Mouse (Mus musculus) embryonic facial prominence, embryonic 13.5 days (tissue): Measurements from ENCODE around the gene Wdr24. TPM values are rescaled to one million over a fixed set of nuclear protein-coding genes. Genes with fewer than 3 reads are reported as not detected.
A peak's percentile ranks its signal among the peaks of the same experiment; 100 is the strongest.
"Not testable (repeated sequence)": the region's sequence is repeated elsewhere in the genome, so short reads cannot be mapped to it uniquely, and the experiment has no call there.

Experiments used
- ATAC-seq: fragments of 200-750 bp; cut with Nextera tagmentation; 2 replicates; pipeline ENCODE4 v1.8.0; 2017; ENCODE audit warnings: low read depth; ENCODE audit not compliant: insufficient number of reproducible peaks, insufficient read depth, low FRiP score, low TSS enrichment
- H3K27ac ChIP-seq: fragments of 300-500 bp; sonication (generic); 2 replicates; pipeline ENCODE4 v1.5.1; 2015; ENCODE audit warnings: moderate library complexity, mild to moderate bottlenecking, inconsistent platforms
- H3K27me3 ChIP-seq: fragments of 300-500 bp; sonication (generic); 2 replicates; pipeline ENCODE4 v1.6.1; 2015; ENCODE audit warnings: mild to moderate bottlenecking, inconsistent platforms
- H3K36me3 ChIP-seq: fragments of 300-500 bp; sonication (generic); 2 replicates; pipeline ENCODE4 v1.6.1; 2015; ENCODE audit warnings: mild to moderate bottlenecking, inconsistent platforms
- H3K4me1 ChIP-seq: fragments of 300-500 bp; sonication (generic); 2 replicates; pipeline ENCODE4 v1.6.1; 2015; ENCODE audit warnings: inconsistent platforms
- H3K4me2 ChIP-seq: fragments of 300-500 bp; sonication (generic); 2 replicates; pipeline ENCODE4 v1.6.1; 2015; ENCODE audit warnings: moderate library complexity, mild to moderate bottlenecking, inconsistent platforms
- H3K4me3 ChIP-seq: fragments of 300-500 bp; sonication (generic); 2 replicates; pipeline ENCODE4 v1.5.1; 2015; ENCODE audit warnings: mild to moderate bottlenecking, inconsistent platforms
- H3K9ac ChIP-seq: fragments of 300-500 bp; sonication (generic); 2 replicates; pipeline ENCODE4 v1.6.1; 2015; ENCODE audit warnings: mild to moderate bottlenecking, inconsistent platforms
- H3K9me3 ChIP-seq: fragments of 300-500 bp; sonication (generic); 2 replicates; pipeline ENCODE4 v1.6.1; 2016; ENCODE audit warnings: inconsistent platforms
- WGBS: fragments of 180-500 bp; shearing (Covaris S2); methylation state at CpG from one replicate; pipeline ENCODE4 v1.1.7; 2015; ENCODE audit warnings: mixed read lengths; 5-methylcytosine and 5-hydroxymethylcytosine counted together
- polyA plus RNA-seq: library from polyadenylated mRNA; unstranded; fragments of >200 nt; fragmentation: Nextera tagmentation; extraction: Ambion mirVana; gene quantifications from 2 replicates; pipeline ENCODE4 v1.2.1, GENCODE M21; 2015

The Wdr24 gene
- polyA plus RNA-seq, 1 experiment from 2014 or later = 30.0 TPM

GRCm38 (mm10) chr17:25865288-25865687 is 41.9 kb downstream of the Wdr24 start:
- Histone ChIP-seq H3K4me2 (no peak overlapping the region), H3K9ac (no peak overlapping the region), H3K36me3 (no peaks in the 10 kb centered on the region), H3K27ac (no peak overlapping the region), H3K9me3 (no peaks in the 10 kb centered on the region), H3K27me3 (no peaks in the 10 kb centered on the region), H3K4me1 (peaks cover 27% of the 10 kb centered on the region), H3K4me3 (no peak overlapping the region)
- 88% methylated on average over 11 of the region's 11 CpGs for WGBS
- ATAC-seq = no peak

DNA sequence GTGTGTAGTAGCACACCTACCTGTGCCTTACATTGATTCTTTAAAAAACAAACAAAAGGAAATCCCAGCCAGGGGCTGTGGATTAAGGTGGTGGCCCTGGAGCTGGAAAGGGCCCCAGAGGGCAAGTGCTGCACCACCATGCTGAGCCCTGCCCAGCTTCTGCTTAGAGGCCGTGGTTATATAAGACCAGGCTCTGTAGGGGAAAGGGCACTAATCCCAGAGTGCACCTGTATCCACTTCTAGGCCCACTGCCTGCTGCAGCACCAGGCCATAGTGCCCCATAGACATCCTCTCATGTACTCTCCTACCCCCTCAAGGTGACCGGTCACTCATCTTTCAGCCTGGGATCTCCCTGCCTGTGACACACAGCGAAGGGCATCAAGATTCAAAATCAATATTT is 42.7 kb downstream of the Wdr24 start:
- no peak overlapping the region for H3K9ac ChIP-seq
- no peaks in the 10 kb centered on the region for H3K27me3 ChIP-seq
- no peak for ATAC-seq
- H3K4me3 ChIP-seq = no peak overlapping the region
- 89% methylated on average over 3 of the region's 3 CpGs for WGBS
- no peaks in the 10 kb centered on the region for H3K36me3 ChIP-seq
- H3K4me2 ChIP-seq = no peak overlapping the region
- H3K4me1 ChIP-seq = peaks cover 20% of the 10 kb centered on the region
- no peaks in the 10 kb centered on the region for H3K9me3 ChIP-seq
- no peak overlapping the region for H3K27ac ChIP-seq

DNA sequence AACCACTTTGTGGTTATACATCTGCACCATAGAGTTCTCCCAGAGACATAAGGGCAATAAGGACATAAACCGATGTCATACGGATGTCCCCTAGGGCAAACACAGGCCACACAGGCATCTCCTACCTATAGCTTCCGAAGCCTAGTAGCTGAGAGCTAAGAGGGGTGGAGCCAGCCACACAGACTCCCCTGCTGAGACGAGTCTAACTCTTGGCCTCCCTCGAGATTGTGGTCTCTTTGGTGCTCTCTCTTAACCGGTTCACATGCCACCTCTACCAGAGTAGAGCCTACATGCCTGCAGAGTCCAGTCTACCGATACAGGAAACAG is 44.0 kb downstream of the Wdr24 start:
- peak overlapping the region; percentile 73 for H3K9ac ChIP-seq
- 12% methylated on average over 7 of the region's 7 CpGs for WGBS

DNA sequence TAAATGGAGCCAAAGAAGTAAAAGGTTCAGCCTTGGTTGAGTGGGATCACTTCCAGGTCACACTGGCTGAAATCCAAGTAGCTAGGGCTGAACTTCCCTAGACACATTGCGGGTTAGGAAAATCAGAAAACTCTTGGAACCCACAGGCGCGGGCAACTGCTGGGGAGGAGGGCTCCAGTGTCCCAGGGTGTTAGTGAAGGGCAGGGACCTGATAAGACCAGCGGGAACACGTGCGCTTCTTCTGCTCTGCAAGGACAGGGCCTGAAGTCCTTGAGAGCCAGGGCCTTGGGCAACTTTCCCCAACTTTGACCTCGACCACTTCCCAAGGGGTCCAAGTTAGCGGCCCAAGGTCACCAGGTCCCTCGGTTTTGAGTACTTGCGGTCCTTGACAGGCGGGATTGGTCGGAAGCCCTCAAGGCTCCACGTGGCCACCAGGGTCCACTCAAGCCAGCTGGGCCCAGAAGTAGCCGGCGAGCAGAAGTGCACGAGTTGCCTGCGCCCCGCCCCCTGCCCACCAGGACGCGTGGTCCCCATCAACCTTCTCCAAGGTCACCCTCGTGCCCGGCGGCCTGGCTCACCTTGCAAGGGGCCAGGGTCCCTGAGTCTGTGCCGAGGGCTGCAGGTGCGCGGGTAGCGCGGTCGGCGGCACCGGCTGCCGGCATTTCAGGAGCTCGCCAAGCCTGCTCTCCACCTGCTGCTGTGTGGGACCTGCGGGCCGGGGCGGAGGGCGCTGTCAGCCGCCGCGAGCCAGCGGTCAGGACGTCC is 44.6 kb downstream of the Wdr24 start:
- Histone ChIP-seq H3K4me3 (peak overlapping the region; percentile 68), H3K27me3 (no peaks in the 10 kb centered on the region), H3K4me1 (peaks cover 15% of the 10 kb centered on the region), H3K36me3 (no peaks in the 10 kb centered on the region), H3K27ac (no peak overlapping the region), H3K9me3 (no peaks in the 10 kb centered on the region), H3K9ac (peak overlapping the region; percentile 73), H3K4me2 (peak overlapping the region; percentile 100)
- under 1% methylated on average over 42 of the region's 42 CpGs for WGBS
- peak; percentile 53; the same call in 1 of the 2 replicates for ATAC-seq

More for the DNA sequence above, 44.0 kb downstream of the Wdr24 start:
- no peak for ATAC-seq
- Histone ChIP-seq H3K9me3 (no peaks in the 10 kb centered on the region), H3K4me2 (peak overlapping the region; percentile 100), H3K4me3 (peak overlapping the region; percentile 68), H3K27ac (no peak overlapping the region), H3K4me1 (peaks cover 15% of the 10 kb centered on the region), H3K27me3 (no peaks in the 10 kb centered on the region), H3K36me3 (no peaks in the 10 kb centered on the region)

DNA sequence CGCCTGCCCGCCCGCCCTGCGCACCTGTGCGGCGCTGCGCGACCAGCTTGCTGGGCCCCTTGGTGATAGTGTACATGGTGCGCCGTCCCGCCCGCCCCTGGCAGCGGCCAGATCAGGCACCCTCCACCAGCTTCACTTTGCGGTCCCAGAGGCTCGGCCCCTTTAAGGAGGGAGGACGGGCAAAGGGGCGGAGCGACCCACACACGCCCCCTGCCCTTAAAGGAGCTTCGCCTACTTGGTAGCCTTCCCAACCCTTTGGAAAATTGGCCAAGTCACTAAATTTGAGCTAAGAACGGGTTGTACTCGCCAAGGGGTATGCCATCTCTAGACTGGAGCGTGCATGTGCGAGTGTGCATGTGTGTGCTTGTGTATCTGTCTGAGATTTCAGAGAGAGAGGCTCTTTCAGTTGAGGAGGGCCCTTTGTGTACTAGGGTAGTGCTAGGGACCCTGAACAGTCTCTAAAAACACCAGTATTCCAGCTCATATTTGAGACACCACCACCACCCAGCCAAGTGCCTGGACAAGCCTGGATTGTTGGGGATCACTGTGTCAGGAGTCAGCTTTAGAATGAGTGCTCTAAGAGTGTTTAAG is 45.3 kb downstream of the Wdr24 start, which contains the start of gene Mcrip2:
TSS of gene Mcrip2 (minus strand) at position 164 of the 591 bp plus-strand sequence.
- Histone ChIP-seq H3K27ac (peak within 1 kb of the TSS; percentile 71), H3K36me3 (no peaks in the 10 kb centered on the region), H3K27me3 (no peaks in the 10 kb centered on the region), H3K9ac (peak within 1 kb of the TSS; percentile 73), H3K4me2 (peak within 1 kb of the TSS; percentile 100), H3K4me3 (peak within 1 kb of the TSS; percentile 68), H3K4me1 (peaks cover 15% of the 10 kb centered on the region), H3K9me3 (no peaks in the 10 kb centered on the region)
- WGBS = under 1% methylated on average over 24 of the region's 24 CpGs
- ATAC-seq = peak; percentile 84

GRCm38 (mm10) chr17:25869498-25869897 is 46.1 kb downstream of the Wdr24 start:
- no peak overlapping the region for H3K9ac ChIP-seq
- H3K27me3 ChIP-seq = no peaks in the 10 kb centered on the region
- H3K4me2 ChIP-seq = no peak overlapping the region
- WGBS = 90% methylated on average over 8 of the region's 8 CpGs
- no peak overlapping the region for H3K27ac ChIP-seq
- peaks cover 21% of the 10 kb centered on the region for H3K4me1 ChIP-seq
- no peak overlapping the region for H3K4me3 ChIP-seq
- no peak for ATAC-seq
- no peaks in the 10 kb centered on the region for H3K9me3 ChIP-seq
- H3K36me3 ChIP-seq = no peaks in the 10 kb centered on the region

DNA sequence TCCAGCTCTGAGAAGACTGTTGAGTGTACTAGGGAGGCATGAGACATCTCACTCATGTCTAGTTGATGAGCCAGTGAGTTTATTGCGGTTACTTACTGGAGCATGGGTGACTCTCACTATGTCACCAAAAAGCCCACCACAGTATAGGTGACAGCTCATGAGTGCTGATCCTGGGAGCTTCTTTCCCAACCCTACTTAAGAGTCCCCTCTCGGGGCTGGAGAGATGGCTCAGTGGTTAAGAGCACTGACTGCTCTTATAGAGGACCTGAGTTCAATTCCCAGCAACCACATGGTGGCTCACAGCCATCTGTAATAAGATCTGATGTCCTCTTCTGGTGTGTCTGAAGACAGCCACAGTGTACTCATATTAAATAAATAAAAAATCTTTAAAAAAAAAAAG is 46.5 kb downstream of the Wdr24 start:
- H3K9ac ChIP-seq = no peak overlapping the region
- H3K4me3 ChIP-seq = no peak overlapping the region
- no peaks in the 10 kb centered on the region for H3K27me3 ChIP-seq
- H3K36me3 ChIP-seq = no peaks in the 10 kb centered on the region
- peaks cover 21% of the 10 kb centered on the region for H3K4me1 ChIP-seq
- 87% methylated on average over 2 of the region's 2 CpGs for WGBS
- no peak overlapping the region for H3K27ac ChIP-seq
- no peaks in the 10 kb centered on the region for H3K9me3 ChIP-seq
- H3K4me2 ChIP-seq = no peak overlapping the region
- ATAC-seq = no peak

GRCm38 (mm10) chr17:25871566-25871965 is 48.1 kb downstream of the Wdr24 start:
- H3K4me1 ChIP-seq = peaks cover 29% of the 10 kb centered on the region
- not testable (repeated sequence) for H3K9me3 ChIP-seq

GRCm38 (mm10) chr17:25872676-25873075 is 49.2 kb downstream of the Wdr24 start:
- H3K9ac ChIP-seq = no peak overlapping the region
- H3K27ac ChIP-seq = no peak overlapping the region
- no peaks in the 10 kb centered on the region for H3K9me3 ChIP-seq
- no peak overlapping the region for H3K4me3 ChIP-seq
- no peak overlapping the region for H3K4me2 ChIP-seq
- peaks cover 2% of the 10 kb centered on the region for H3K36me3 ChIP-seq
- 82% methylated on average over 3 of the region's 3 CpGs for WGBS
- no peaks in the 10 kb centered on the region for H3K27me3 ChIP-seq
- peaks cover 32% of the 10 kb centered on the region for H3K4me1 ChIP-seq
- no peak for ATAC-seq

More at GRCm38 (mm10) chr17:25871566-25871965, 48.1 kb downstream of the Wdr24 start:
- H3K4me3 ChIP-seq, H3K27ac ChIP-seq, H3K4me2 ChIP-seq, H3K9ac ChIP-seq, ATAC-seq, H3K27me3 ChIP-seq, H3K36me3 ChIP-seq: not testable (repeated sequence)

GRCm38 (mm10) chr17:25873405-25874147 is 50.1 kb downstream of the Wdr24 start:
- Histone ChIP-seq H3K4me1 (peaks cover 26% of the 10 kb centered on the region), H3K36me3 (peaks cover 11% of the 10 kb centered on the region), H3K27me3 (no peaks in the 10 kb centered on the region), H3K27ac (peak overlapping the region; percentile 93; the same call in 1 of the 2 replicates), H3K4me3 (peak overlapping the region; percentile 80), H3K9me3 (no peaks in the 10 kb centered on the region), H3K9ac (peak overlapping the region; percentile 84), H3K4me2 (peak overlapping the region; percentile 94)
- ATAC-seq = no peak
- 72% methylated on average over 11 of the region's 11 CpGs for WGBS

GRCm38 (mm10) chr17:25874148-25874720 is 50.8 kb downstream of the Wdr24 start:
- H3K9me3 ChIP-seq = no peaks in the 10 kb centered on the region
- H3K4me2 ChIP-seq = peak overlapping the region; percentile 94
- 5% methylated on average over 14 of the region's 14 CpGs for WGBS
- no peak for ATAC-seq
- peak overlapping the region; percentile 84 for H3K9ac ChIP-seq
- peaks cover 18% of the 10 kb centered on the region for H3K36me3 ChIP-seq
- peak overlapping the region; percentile 80 for H3K4me3 ChIP-seq
- H3K27me3 ChIP-seq = no peaks in the 10 kb centered on the region
- peak overlapping the region; percentile 93 for H3K27ac ChIP-seq
- H3K4me1 ChIP-seq = peaks cover 21% of the 10 kb centered on the region
